In the genomic region with DNA sequence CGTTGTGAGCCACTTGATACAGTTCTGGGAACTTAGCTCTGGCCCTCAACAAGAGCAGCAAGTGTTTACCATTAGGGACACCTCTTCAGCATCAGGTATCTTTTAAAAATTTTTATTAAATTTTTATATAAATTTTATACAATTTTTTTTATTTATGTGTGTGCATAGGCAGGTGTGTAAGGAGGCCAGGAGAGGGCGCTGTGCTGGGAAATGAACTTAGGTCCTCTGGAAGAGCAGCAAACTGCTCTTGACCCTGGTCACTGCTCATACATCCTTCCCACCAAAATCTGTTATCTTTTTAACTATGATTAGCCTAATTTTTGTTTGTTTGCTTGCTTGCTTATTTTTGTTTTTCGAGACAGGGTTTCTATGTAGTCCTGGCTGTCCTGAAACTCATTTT, we compare ENCODE assay signal across 12 mouse cellular contexts. TPM values are rescaled to one million over a fixed set of nuclear protein-coding genes. Genes with fewer than 3 reads are reported as not detected.
A peak's percentile ranks its signal among the peaks of the same experiment; 100 is the strongest.
DNase-seq lines count a peak whose midpoint lies in the region; ATAC-seq and TF ChIP-seq lines count a peak whose summit lies in the region.
"Had no signal": no experiment of that assay in that cellular context is flagged by ENCODE, and none has a peak within 500 bp of the region (broad histone marks: within the 10 kb centered on the region; RNA-seq: fewer than 3 reads in every experiment).

No protein-coding gene starts in this region.

- CTCF ChIA-PET in Patski (lab: Charles Lee): interaction anchor here (0.6 to 3.0 kb wide), 4 partner anchors 15 to 110 kb away, joined by 3 to 6 read pairs (median 4); no protein-coding TSS in a partner anchor

- H3K4me2 ChIP-seq in liver, embryonic 12.5 days: no peak overlapping the region
- H3K4me2 ChIP-seq: liver, embryonic 13.5 days had no signal

- H3K27me3 ChIP-seq in liver, embryonic 12.5 days (replicated peaks): no peaks in the 10 kb centered on the region
- no peaks in the 10 kb centered on the region for H3K27me3 ChIP-seq in Patski
- H3K27me3 ChIP-seq in heart, embryonic 10.5 days (ENCODE audit: insufficient read depth, poor library complexity, severe bottlenecking): no peaks in the 10 kb centered on the region
- H3K27me3 ChIP-seq: liver, embryonic 13.5 days had no signal

- no peaks in the 10 kb centered on the region for H3K9me3 ChIP-seq in liver, embryonic 12.5 days (replicated peaks)
- no peaks in the 10 kb centered on the region for H3K9me3 ChIP-seq in heart, embryonic 10.5 days
- H3K9me3 ChIP-seq: forebrain, embryonic 10.5 days; liver, embryonic 13.5 days had no signal

- no peaks in the 10 kb centered on the region for H3K36me3 ChIP-seq in liver, embryonic 12.5 days
- H3K36me3 ChIP-seq in heart, embryonic 10.5 days: no peaks in the 10 kb centered on the region
- H3K36me3 ChIP-seq: forebrain, embryonic 10.5 days; liver, embryonic 13.5 days had no signal

- H3K4me3 ChIP-seq in liver, embryonic 12.5 days: no peak overlapping the region
- H3K4me3 ChIP-seq in heart, embryonic 10.5 days: no peak overlapping the region
- H3K4me3 ChIP-seq: forebrain, embryonic 10.5 days; liver, embryonic 13.5 days had no signal

- H3K9ac ChIP-seq in liver, embryonic 12.5 days: no peak overlapping the region
- H3K9ac ChIP-seq: liver, embryonic 13.5 days had no signal

- no peaks in the 10 kb centered on the region for H3K4me1 ChIP-seq in liver, embryonic 12.5 days
- H3K4me1 ChIP-seq in heart, embryonic 10.5 days: peaks cover 11% of the 10 kb centered on the region
- H3K4me1 ChIP-seq: liver, embryonic 13.5 days had no signal

- WGBS in liver, embryonic 12.5 days (ENCODE audit: insufficient replicate concordance): 65% methylated on average over 3 of the region's 3 CpGs
- 75% methylated on average over 3 of the region's 3 CpGs for WGBS in heart, embryonic 10.5 days

- POLR2A ChIA-PET in Patski (lab: Charles Lee): no interaction called here

- no peak for ATAC-seq in liver, embryonic 12.5 days
- no peak for ATAC-seq in Patski
- no peak for ATAC-seq in activated CD4-positive, CD25-positive, alpha-beta regulatory T cell, adult 4 months

- DNase-seq in adrenal gland, postnatal 25 days: peak; percentile 42
- DNase-seq in adrenal gland, adult 2 months: no peak
- DNase-seq in liver: peak; percentile 25
- DNase-seq in Patski (ENCODE audit: low read depth, low spot score): no peak
- peak; percentile 35 for DNase-seq in lung, postnatal 10 days
- no peak for DNase-seq in heart, embryonic 10.5 days (ENCODE audit: low spot score)
- DNase-seq: cerebellum, adult 9-10 months; liver, embryonic 13.5 days had no signal

- no peak overlapping the region for H3K27ac ChIP-seq in liver, embryonic 12.5 days
- no peak overlapping the region for H3K27ac ChIP-seq in heart, embryonic 10.5 days
- H3K27ac ChIP-seq: liver, embryonic 13.5 days had no signal

- in situ Hi-C loops in Patski (cut with MboI; ENCODE audit: low pct_unique_long_range_greater_than_20kb): loop anchor here (25.0 kb wide), 1 partner anchor 769 kb away; no protein-coding TSS in a partner anchor

- TF ChIP-seq CTCF in Patski (IDR thresholded peaks at IDR 0.05): peak; percentile 31

RNA-seq across cellular contexts. Expression of gene Sema4f, which starts 58.8 kb away (rescaled TPM):
- 1.00 and 1.4 TPM in 2 replicates for total RNA-seq in adrenal gland, postnatal 25 days (2021)
- 1 to 10 TPM in 1 of 2 experiments, under 1 TPM in 1; 0.52 to 1.2 TPM for total RNA-seq in adrenal gland, adult 2 months (2021)
- polyA plus RNA-seq in adrenal gland, adult 2 months (2012; rRNA removed): 1.1 and 1.3 TPM in 2 replicates
- 0.16 and 0.19 TPM in 2 replicates for polyA plus RNA-seq in liver, embryonic 12.5 days (2016; fragmentation: Nextera tagmentation; extraction: Ambion mirVana)
- 2.1 TPM for polyA plus RNA-seq in Patski (2021)
- 1 to 10 TPM; 2.7 to 3.8 TPM for polyA plus RNA-seq in activated CD4-positive, CD25-positive, alpha-beta regulatory T cell, adult 4 months (2017; shearing (Covaris generic))
- polyA plus RNA-seq in heart, embryonic 10.5 days (2016; fragmentation: Nextera tagmentation; extraction: Ambion mirVana): 0.09 and 0.30 TPM in 2 replicates
- polyA plus RNA-seq: heart, postnatal 0 days had no signal

Comparison
In these comparisons a context has a peak if more than half of its experiments do, and no peak if none do; other contexts are left out.
1. DNase-seq: peak in adrenal gland, postnatal 25 days (single experiment), liver (single experiment) and lung, postnatal 10 days (single experiment); none in adrenal gland, adult 2 months (single experiment), Patski (single experiment) and heart, embryonic 10.5 days (single experiment).